Mouse (Mus musculus): ENCODE data around the gene 1190005I06Rik. TPM values are rescaled to one million over a fixed set of nuclear protein-coding genes. Genes with fewer than 3 reads are reported as not detected.

Gene 1190005I06Rik
- polyA plus RNA-seq, 1 experiment from 2014 or later, result 18.1 TPM

GRCm38 (mm10) chr8:120631441-120632375 lies 15.7 kb downstream of the 1190005I06Rik start:
- no peak overlapping the region for H3K4me3 ChIP-seq
- H3K36me3 ChIP-seq (replicated peaks), result no peaks in the 10 kb centered on the region
- 76% methylated on average over 21 of the region's 21 CpGs for WGBS
- H3K4me2 ChIP-seq, result no peak overlapping the region
- no peak overlapping the region for H3K27ac ChIP-seq
- ATAC-seq (replicated peaks), result no peak
- H3K9me3 ChIP-seq, result no peaks in the 10 kb centered on the region
- no peak overlapping the region for H3K9ac ChIP-seq
- peaks cover 18% of the 10 kb centered on the region for H3K4me1 ChIP-seq
- H3K27me3 ChIP-seq (replicated peaks), result 0 out of 2 replicates have a peak, but pooled peaks cover 5% of the 10 kb centered on the region

DNA sequence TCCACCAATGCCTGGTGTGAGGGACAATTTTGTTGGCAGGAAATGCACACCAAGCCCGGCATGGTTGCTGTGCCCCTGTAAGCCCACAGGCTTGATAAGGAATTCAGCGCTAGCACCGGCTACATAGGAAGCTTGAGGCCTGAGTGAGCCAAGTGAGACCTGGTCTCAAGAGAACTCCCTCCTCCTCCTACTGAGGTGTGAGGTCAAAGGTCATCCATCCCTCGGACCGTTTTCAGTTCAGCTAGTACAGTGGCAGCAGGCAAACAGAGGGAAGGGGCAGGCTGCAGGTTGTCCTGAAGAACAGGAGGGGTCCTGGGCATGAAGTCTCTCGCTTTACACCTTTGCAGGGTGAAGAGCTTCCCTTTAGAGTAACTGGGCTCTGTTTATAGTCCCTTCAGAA lies 16.6 kb downstream of the 1190005I06Rik start:
- Histone ChIP-seq H3K36me3 (replicated peaks) (no peaks in the 10 kb centered on the region), H3K9ac (no peak overlapping the region), H3K27ac (no peak overlapping the region), H3K4me1 (peaks cover 18% of the 10 kb centered on the region), H3K27me3 (replicated peaks) (0 out of 2 replicates have a peak, but pooled peaks cover 5% of the 10 kb centered on the region), H3K4me3 (no peak overlapping the region), H3K4me2 (no peak overlapping the region), H3K9me3 (no peaks in the 10 kb centered on the region)
- 59% methylated on average over 6 of the region's 6 CpGs for WGBS
- ATAC-seq (replicated peaks), result no peak

GRCm38 (mm10) chr8:120630031-120630430 lies 17.4 kb downstream of the 1190005I06Rik start:
- H3K9ac ChIP-seq, result no peak overlapping the region
- H3K4me1 ChIP-seq, result peaks cover 18% of the 10 kb centered on the region
- H3K9me3 ChIP-seq, result no peaks in the 10 kb centered on the region
- H3K36me3 ChIP-seq (replicated peaks), result no peaks in the 10 kb centered on the region
- no peak overlapping the region for H3K4me3 ChIP-seq
- no peak for ATAC-seq (replicated peaks)
- H3K4me2 ChIP-seq, result no peak overlapping the region
- H3K27ac ChIP-seq, result no peak overlapping the region
- WGBS, result 40% methylated on average over 5 of the region's 5 CpGs
- H3K27me3 ChIP-seq (replicated peaks), result 0 out of 2 replicates have a peak, but pooled peaks cover under 1% of the 10 kb centered on the region

DNA sequence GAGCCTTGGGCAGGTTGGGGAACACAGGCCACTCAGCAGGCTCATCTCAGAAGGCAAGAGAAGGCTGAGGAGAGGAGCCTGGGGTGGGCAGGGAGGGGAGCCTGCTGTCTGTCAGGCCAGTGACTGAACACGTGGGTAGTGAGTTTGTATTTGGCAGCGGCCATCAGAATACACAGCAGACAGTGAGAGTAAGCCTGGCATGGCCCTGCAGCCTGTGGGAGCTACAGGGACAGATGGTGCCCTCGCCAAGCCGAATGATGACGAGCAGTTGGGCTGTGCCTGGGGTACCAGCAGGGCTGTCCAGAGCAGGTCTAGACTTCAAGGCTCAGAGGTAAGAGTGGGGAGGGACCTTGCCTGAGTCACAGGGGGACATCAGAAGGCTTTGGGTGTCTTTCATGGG lies 20.1 kb downstream of the 1190005I06Rik start:
- no peaks in the 10 kb centered on the region for H3K36me3 ChIP-seq (replicated peaks)
- H3K4me3 ChIP-seq, result no peak overlapping the region
- H3K27ac ChIP-seq, result no peak overlapping the region
- 79% methylated on average over 5 of the region's 5 CpGs for WGBS
- no peaks in the 10 kb centered on the region for H3K27me3 ChIP-seq (replicated peaks)
- H3K9ac ChIP-seq, result no peak overlapping the region
- no peaks in the 10 kb centered on the region for H3K9me3 ChIP-seq
- no peaks in the 10 kb centered on the region for H3K4me1 ChIP-seq
- H3K4me2 ChIP-seq, result no peak overlapping the region
- no peak for ATAC-seq (replicated peaks)

DNA sequence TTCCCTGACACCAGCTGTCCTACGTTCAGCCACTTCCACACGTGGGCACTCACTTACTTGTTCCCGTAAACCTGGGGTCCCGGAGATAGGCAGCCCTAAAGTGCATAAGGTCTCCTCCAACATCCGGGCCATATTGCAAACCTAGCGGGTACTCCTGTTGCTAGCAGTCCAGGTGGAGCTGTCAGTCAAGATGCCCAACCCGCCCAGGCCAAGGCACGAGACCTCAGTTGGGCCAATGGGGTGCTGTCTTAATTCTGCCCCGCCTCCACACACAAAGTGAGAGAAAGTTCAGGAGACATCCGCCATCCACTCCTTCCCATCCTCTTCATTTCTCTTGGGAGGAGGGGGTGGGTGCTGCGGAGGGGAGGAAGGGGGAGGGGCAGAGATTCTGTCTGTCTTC lies 21.0 kb downstream of the 1190005I06Rik start:
- no peaks in the 10 kb centered on the region for H3K9me3 ChIP-seq
- peaks cover 8% of the 10 kb centered on the region for H3K4me1 ChIP-seq
- no peak overlapping the region for H3K4me3 ChIP-seq
- H3K27me3 ChIP-seq (replicated peaks), result no peaks in the 10 kb centered on the region
- no peaks in the 10 kb centered on the region for H3K36me3 ChIP-seq (replicated peaks)
- no peak overlapping the region for H3K4me2 ChIP-seq
- no peak for ATAC-seq (replicated peaks)
- H3K9ac ChIP-seq, result no peak overlapping the region
- WGBS, result 64% methylated on average over 11 of the region's 11 CpGs
- H3K27ac ChIP-seq, result no peak overlapping the region

GRCm38 (mm10) chr8:120623608-120624007 lies 23.8 kb downstream of the 1190005I06Rik start:
- Histone ChIP-seq H3K4me1 (peaks cover 13% of the 10 kb centered on the region), H3K27me3 (replicated peaks) (no peaks in the 10 kb centered on the region), H3K4me3 (no peak overlapping the region), H3K36me3 (replicated peaks) (no peaks in the 10 kb centered on the region), H3K4me2 (no peak overlapping the region), H3K9me3 (no peaks in the 10 kb centered on the region), H3K27ac (no peak overlapping the region), H3K9ac (no peak overlapping the region)
- WGBS, result 16% methylated on average over 2 of the region's 2 CpGs
- ATAC-seq (replicated peaks), result no peak

- no peak overlapping the region for H3K4me2 ChIP-seq
- no peaks in the 10 kb centered on the region for H3K9me3 ChIP-seq
- H3K27ac ChIP-seq, result no peak overlapping the region
- WGBS, result 51% methylated on average over 14 of the region's 14 CpGs
- H3K36me3 ChIP-seq (replicated peaks), result no peaks in the 10 kb centered on the region
- ATAC-seq (replicated peaks), result no peak
- H3K4me3 ChIP-seq, result no peak overlapping the region
- no peak overlapping the region for H3K9ac ChIP-seq
- H3K27me3 ChIP-seq (replicated peaks), result no peaks in the 10 kb centered on the region
- peaks cover 25% of the 10 kb centered on the region for H3K4me1 ChIP-seq
Measured at GRCm38 (mm10) chr8:120622161-120622560, 25.3 kb downstream of the 1190005I06Rik start.

DNA sequence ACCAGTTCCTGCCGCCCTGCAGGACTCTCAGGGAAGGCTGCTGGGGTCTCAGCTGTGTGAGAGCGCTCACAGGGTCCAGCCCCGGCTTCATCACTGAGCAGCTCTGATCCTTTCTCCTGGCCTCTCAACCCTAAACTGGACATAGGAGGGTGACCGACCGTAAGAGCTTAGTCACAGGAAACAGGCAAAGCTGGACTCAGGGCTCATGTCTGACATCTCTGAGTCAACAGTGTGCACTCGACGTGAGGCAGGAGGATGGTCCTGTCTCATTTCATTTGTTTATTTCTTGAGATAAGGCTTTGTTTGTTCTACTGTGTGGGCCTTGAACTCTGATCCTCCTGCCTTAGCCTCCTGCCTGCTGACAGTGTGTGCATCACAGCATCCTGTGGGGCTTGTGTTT lies 27.0 kb downstream of the 1190005I06Rik start:
- H3K9me3 ChIP-seq, result no peaks in the 10 kb centered on the region
- H3K27ac ChIP-seq, result no peak overlapping the region
- H3K4me1 ChIP-seq, result peaks cover 39% of the 10 kb centered on the region
- no peak for ATAC-seq (replicated peaks)
- no peaks in the 10 kb centered on the region for H3K36me3 ChIP-seq (replicated peaks)
- H3K4me2 ChIP-seq, result no peak overlapping the region
- WGBS, result 54% methylated on average over 7 of the region's 7 CpGs
- H3K27me3 ChIP-seq (replicated peaks), result no peaks in the 10 kb centered on the region
- no peak overlapping the region for H3K4me3 ChIP-seq
- no peak overlapping the region for H3K9ac ChIP-seq

- ATAC-seq (replicated peaks), result no peak
- no peak overlapping the region for H3K4me2 ChIP-seq
- H3K27me3 ChIP-seq (replicated peaks), result no peaks in the 10 kb centered on the region
- H3K27ac ChIP-seq, result no peak overlapping the region
- no peak overlapping the region for H3K4me3 ChIP-seq
- peaks cover 39% of the 10 kb centered on the region for H3K4me1 ChIP-seq
- no peaks in the 10 kb centered on the region for H3K36me3 ChIP-seq (replicated peaks)
- 70% methylated on average over 11 of the region's 11 CpGs for WGBS
- H3K9me3 ChIP-seq, result no peaks in the 10 kb centered on the region
- no peak overlapping the region for H3K9ac ChIP-seq
Measured at GRCm38 (mm10) chr8:120619235-120620180, 27.9 kb downstream of the 1190005I06Rik start.

DNA sequence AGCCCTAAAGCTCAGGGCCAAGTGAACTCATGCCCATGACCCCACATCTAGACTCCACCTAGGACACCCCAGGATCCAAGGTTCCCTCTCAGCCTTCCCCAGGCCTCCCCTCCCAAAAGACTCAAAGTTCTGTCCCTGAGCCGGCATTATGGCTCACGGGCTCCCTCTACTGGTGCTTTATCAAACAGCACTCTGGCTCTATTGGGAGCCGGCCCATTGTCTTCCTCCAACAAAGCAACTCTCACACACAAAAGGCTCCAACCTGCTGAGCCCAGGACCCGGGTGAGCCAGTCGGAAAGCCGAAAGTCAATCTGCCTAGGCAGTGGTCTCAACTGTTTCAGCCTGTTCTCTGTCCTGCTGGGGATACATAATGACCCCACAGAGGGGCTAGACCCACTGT lies 29.3 kb downstream of the 1190005I06Rik start:
- Histone ChIP-seq H3K27ac (peak overlapping the region; percentile 79), H3K4me1 (peaks cover 39% of the 10 kb centered on the region), H3K36me3 (replicated peaks) (no peaks in the 10 kb centered on the region), H3K4me3 (no peak overlapping the region), H3K4me2 (no peak overlapping the region; the same call in 1 of the 2 replicates), H3K9ac (peak overlapping the region; percentile 17; the same call in 1 of the 2 replicates), H3K27me3 (replicated peaks) (no peaks in the 10 kb centered on the region), H3K9me3 (no peaks in the 10 kb centered on the region)
- whole genome bisulfite sequencing, result 0% methylated on average over 6 of the region's 6 CpGs
- ATAC-seq (replicated peaks), result peak; percentile 34; the same call in 1 of the 2 replicates

GRCm38 (mm10) chr8:120616663-120617626 lies 30.5 kb downstream of the 1190005I06Rik start:
- peak; percentile 75 for ATAC-seq (replicated peaks)
- Histone ChIP-seq H3K4me2 (no peak overlapping the region), H3K27me3 (replicated peaks) (no peaks in the 10 kb centered on the region), H3K4me3 (no peak overlapping the region), H3K27ac (peak overlapping the region; percentile 72), H3K36me3 (replicated peaks) (no peaks in the 10 kb centered on the region), H3K9me3 (no peaks in the 10 kb centered on the region), H3K9ac (no peak overlapping the region), H3K4me1 (peaks cover 36% of the 10 kb centered on the region)
- WGBS, result 13% methylated on average over 7 of the region's 8 CpGs
